Mouse (Mus musculus): ENCODE measurements around the gene Pnrc2. TPM values are rescaled to one million over a fixed set of nuclear protein-coding genes. Genes with fewer than 3 reads are reported as not detected.

The Pnrc2 gene
- polyA plus RNA-seq, 1 experiment from 2014 or later: 195 TPM

GRCm38 (mm10) chr4:135909326-135910066 lies 35.8 kb upstream of the Pnrc2 start:
- no peaks in the 10 kb centered on the region for H3K9me3 ChIP-seq
- H3K4me2 ChIP-seq (replicated peaks): no peak overlapping the region
- H3K4me1 ChIP-seq: peaks cover 10% of the 10 kb centered on the region
- no peak for ATAC-seq (ENCODE audit: low FRiP score, low read depth)
- no peak overlapping the region for H3K9ac ChIP-seq
- no peak overlapping the region for H3K4me3 ChIP-seq
- H3K27ac ChIP-seq: no peak overlapping the region
- H3K36me3 ChIP-seq: no peaks in the 10 kb centered on the region
- H3K27me3 ChIP-seq: no peaks in the 10 kb centered on the region
- 51% methylated on average over 13 of the region's 13 CpGs for WGBS

DNA sequence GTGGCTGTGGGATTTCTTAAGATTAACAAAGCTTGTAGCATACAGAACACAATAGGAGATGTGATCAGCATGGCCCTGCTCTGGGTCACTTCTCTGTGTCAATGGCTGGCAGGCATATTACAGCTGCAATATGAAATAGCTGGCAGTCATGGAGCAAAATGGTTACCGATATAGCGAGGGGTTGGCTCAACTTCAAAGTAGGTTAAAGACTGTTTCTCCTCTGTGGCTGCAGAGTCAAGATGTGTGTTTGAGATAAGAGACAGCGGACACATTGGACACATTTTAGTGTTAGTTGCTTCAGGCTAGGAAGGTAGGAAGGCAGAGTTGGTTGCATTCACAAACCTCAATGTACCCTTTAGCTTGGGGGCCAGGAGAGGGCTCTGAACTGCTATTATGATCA lies 33.0 kb upstream of the Pnrc2 start:
- Histone ChIP-seq H3K4me3 (no peak overlapping the region), H3K9ac (no peak overlapping the region), H3K9me3 (no peaks in the 10 kb centered on the region), H3K36me3 (no peaks in the 10 kb centered on the region), H3K27ac (no peak overlapping the region), H3K4me1 (no peaks in the 10 kb centered on the region), H3K4me2 (replicated peaks) (no peak overlapping the region), H3K27me3 (no peaks in the 10 kb centered on the region)
- 83% methylated on average over 3 of the region's 3 CpGs for WGBS
- no peak for ATAC-seq (ENCODE audit: low FRiP score, low read depth)

DNA sequence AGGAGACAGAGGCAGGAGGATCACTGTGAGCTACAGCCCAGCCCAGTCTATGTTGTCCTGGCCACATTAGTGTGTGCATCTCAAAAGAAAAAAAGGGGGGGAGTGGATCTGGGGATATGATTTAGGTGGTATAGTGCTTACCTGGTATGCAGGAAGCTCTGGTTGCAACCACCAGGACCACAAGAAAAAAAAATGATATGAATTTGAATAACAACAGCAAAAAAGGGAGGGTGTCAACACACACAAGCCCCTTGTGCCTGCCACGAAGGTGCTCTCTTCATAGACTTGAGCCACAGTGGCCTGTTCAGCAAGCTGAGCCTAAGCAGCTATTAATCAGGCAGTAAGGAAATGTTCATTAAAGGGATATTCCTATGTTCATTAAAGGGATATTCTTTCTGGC lies 31.2 kb upstream of the Pnrc2 start:
- no peaks in the 10 kb centered on the region for H3K9me3 ChIP-seq
- no peaks in the 10 kb centered on the region for H3K4me1 ChIP-seq
- H3K9ac ChIP-seq: no peak overlapping the region
- 48% methylated on average over 1 of the region's 1 CpGs for WGBS
- H3K27me3 ChIP-seq: no peaks in the 10 kb centered on the region
- H3K4me2 ChIP-seq (replicated peaks): no peak overlapping the region
- no peak overlapping the region for H3K4me3 ChIP-seq
- no peaks in the 10 kb centered on the region for H3K36me3 ChIP-seq
- H3K27ac ChIP-seq: no peak overlapping the region
- no peak for ATAC-seq (ENCODE audit: low FRiP score, low read depth)

DNA sequence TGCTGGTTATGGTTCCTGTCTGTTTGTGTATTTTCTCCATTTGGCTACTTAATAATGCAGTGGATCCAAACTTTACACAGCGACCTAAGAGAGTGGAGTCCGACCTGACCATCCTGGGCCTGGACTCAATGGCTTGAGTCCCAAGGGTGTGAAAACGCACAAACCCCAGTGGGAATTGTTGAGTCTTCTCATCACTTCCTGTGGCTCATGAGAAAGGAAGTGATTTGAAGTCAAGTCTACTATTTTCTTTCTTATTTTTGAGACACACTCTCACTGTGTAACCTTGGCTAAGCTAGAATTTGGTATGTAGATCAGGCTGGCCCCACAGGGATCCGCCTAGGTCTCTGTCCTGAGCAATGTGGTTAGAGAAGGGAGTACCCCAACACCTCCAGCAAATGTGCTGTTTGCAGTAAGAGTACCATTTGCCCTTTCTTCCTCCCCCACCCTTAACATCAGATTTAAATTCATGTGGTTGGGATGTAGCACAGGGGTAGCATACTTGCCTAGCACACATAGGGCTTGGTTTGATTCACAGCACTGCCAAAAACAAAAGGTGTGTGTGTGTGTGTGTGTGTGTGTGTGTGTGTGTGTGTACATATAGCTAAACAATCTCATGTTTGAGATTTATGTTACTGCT lies 29.1 kb upstream of the Pnrc2 start:
- Histone ChIP-seq H3K4me3 (no peak overlapping the region), H3K27ac (no peak overlapping the region), H3K9ac (no peak overlapping the region), H3K4me1 (no peaks in the 10 kb centered on the region), H3K27me3 (no peaks in the 10 kb centered on the region), H3K4me2 (replicated peaks) (no peak overlapping the region), H3K36me3 (no peaks in the 10 kb centered on the region), H3K9me3 (no peaks in the 10 kb centered on the region)
- WGBS: 83% methylated on average over 4 of the region's 4 CpGs
- no peak for ATAC-seq (ENCODE audit: low FRiP score, low read depth)

DNA sequence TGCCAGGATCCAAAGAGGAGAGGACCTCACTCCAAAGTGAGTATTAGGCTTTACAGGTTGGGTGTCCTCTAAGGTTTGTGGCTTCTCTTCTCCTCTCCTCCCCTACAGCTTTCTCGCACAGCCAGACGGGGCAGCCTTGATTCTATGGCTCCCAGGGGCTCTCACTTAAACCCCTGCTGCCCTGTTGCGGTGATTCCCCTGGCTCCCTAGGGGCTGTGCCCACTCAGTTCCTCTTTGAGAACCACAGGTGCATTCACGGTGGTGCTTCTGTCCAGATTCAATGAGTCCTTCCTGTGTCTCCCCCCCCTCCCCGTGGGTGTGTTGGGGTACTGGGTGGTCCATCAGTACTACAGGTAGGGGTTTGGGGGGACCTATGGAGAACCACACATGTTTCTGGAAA lies 26.4 kb upstream of the Pnrc2 start:
- H3K4me2 ChIP-seq (replicated peaks): no peak overlapping the region
- no peak for ATAC-seq (ENCODE audit: low FRiP score, low read depth)
- H3K36me3 ChIP-seq: no peaks in the 10 kb centered on the region
- no peaks in the 10 kb centered on the region for H3K27me3 ChIP-seq
- H3K4me3 ChIP-seq: no peak overlapping the region
- 69% methylated on average over 5 of the region's 5 CpGs for WGBS
- no peaks in the 10 kb centered on the region for H3K9me3 ChIP-seq
- H3K9ac ChIP-seq: no peak overlapping the region
- no peak overlapping the region for H3K27ac ChIP-seq
- H3K4me1 ChIP-seq: peaks cover 4% of the 10 kb centered on the region; the same call in 1 of the 2 replicates

DNA sequence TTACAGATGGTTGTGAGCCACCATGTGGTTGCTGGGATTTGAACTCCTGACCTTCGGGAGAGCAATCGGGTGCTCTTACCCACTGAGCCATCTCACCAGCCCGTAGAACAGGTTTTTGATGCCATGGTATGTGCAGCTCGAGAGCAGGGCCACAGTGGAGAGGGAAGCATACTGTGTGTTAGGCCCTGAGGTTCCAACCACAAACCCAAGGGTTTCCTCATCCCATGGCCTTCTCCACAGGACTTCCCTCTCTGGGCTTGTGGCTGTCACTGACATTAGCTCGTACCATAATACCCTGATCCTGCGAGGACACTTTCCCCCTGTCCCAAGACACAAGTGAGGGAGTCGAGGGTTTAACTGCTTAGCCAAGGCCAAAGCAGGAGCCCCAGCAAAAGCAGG lies 25.4 kb upstream of the Pnrc2 start:
- H3K4me2 ChIP-seq (replicated peaks): no peak overlapping the region
- no peaks in the 10 kb centered on the region for H3K36me3 ChIP-seq
- ATAC-seq (ENCODE audit: low FRiP score, low read depth): no peak
- H3K4me3 ChIP-seq: no peak overlapping the region
- H3K9ac ChIP-seq: no peak overlapping the region
- H3K27me3 ChIP-seq: no peaks in the 10 kb centered on the region
- 80% methylated on average over 7 of the region's 7 CpGs for WGBS
- H3K27ac ChIP-seq: no peak overlapping the region
- no peaks in the 10 kb centered on the region for H3K9me3 ChIP-seq
- peaks cover 4% of the 10 kb centered on the region; the same call in 1 of the 2 replicates for H3K4me1 ChIP-seq

DNA sequence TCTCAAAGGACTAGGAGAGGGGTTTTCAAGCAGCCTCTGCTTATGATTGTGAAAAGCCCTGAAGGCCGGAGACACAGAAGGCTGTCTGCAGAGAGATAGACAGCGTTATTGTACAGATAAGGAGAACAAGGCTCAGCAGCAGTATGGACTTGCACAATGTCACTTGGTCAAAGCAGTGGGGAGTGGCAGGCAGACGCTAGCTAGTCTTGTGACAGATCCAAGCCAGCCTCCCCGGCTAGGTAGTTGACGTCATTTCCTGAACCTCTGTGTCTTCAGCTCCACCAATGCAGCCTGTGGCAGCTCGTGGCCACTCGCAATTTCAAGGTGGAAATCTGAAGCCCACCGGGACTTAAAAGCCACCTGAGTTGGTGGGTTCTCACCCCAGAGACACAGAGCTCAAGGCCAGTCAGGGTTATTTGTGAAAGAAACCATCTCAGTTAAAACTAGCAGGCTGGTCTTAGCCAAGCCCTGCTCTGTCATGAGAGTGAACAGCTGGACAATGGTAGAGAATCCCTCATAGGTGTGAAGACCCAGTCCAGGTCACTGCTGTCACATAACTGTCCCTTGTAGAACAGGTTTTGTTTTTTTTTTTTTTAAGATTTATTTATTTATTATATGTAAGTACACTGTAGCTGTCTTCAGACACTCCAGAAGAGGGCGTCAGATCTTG lies 24.9 kb upstream of the Pnrc2 start:
- 66% methylated on average over 9 of the region's 9 CpGs for WGBS
- no peaks in the 10 kb centered on the region for H3K9me3 ChIP-seq

GRCm38 (mm10) chr4:135896157-135896556 lies 22.5 kb upstream of the Pnrc2 start:
- Histone ChIP-seq H3K9ac (no peak overlapping the region), H3K4me3 (no peak overlapping the region), H3K4me1 (peaks cover 8% of the 10 kb centered on the region; the same call in 1 of the 2 replicates), H3K27me3 (no peaks in the 10 kb centered on the region), H3K9me3 (no peaks in the 10 kb centered on the region), H3K36me3 (no peaks in the 10 kb centered on the region), H3K4me2 (replicated peaks) (no peak overlapping the region), H3K27ac (no peak overlapping the region)
- ATAC-seq (ENCODE audit: low FRiP score, low read depth): no peak
- WGBS: 65% methylated on average over 6 of the region's 6 CpGs

More for the DNA sequence above, 24.9 kb upstream of the Pnrc2 start:
- H3K4me3 ChIP-seq: no peak overlapping the region
- no peak for ATAC-seq (ENCODE audit: low FRiP score, low read depth)
- no peak overlapping the region for H3K27ac ChIP-seq
- no peak overlapping the region for H3K9ac ChIP-seq
- no peak overlapping the region for H3K4me2 ChIP-seq (replicated peaks)
- H3K27me3 ChIP-seq: no peaks in the 10 kb centered on the region
- H3K4me1 ChIP-seq: peaks cover 4% of the 10 kb centered on the region; the same call in 1 of the 2 replicates
- H3K36me3 ChIP-seq: no peaks in the 10 kb centered on the region

DNA sequence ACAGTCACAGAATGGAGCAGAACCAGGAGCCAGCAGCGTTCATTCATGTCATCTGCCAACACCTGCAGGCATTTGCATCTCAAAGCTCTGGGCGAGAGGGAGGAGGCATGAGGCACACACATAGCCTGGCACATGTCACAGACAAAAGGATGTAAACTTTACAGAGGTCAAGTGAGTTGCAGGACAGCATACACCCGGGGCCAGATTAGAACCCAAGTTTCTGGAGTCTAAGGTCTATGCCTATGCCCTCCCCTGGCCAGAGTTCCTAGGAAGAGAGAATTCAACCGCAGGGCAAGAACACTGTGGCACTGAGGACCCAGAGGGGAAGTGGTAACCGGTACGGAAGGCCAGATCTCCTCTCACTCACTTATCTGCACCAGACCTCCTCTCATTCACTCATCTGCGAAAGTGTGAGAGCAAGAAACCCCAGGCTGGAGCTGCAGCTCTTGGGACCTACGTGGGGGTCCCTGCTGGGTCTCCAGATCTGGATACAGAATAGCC lies 21.5 kb upstream of the Pnrc2 start, which contains the start of gene Cnr2:
Cnr2 (plus strand) TSS at position 324 of the 501 bp plus-strand sequence.
- Histone ChIP-seq H3K4me1 (peaks cover 8% of the 10 kb centered on the region; the same call in 1 of the 2 replicates), H3K27me3 (no peaks in the 10 kb centered on the region), H3K27ac (no peak within 1 kb of the TSS), H3K4me2 (replicated peaks) (no peak within 1 kb of the TSS), H3K9ac (no peak within 1 kb of the TSS; the same call in 1 of the 2 replicates), H3K9me3 (no peaks in the 10 kb centered on the region), H3K36me3 (no peaks in the 10 kb centered on the region), H3K4me3 (no peak within 1 kb of the TSS)
- 51% methylated on average over 8 of the region's 8 CpGs for WGBS
- ATAC-seq (ENCODE audit: low FRiP score, low read depth): no peak

DNA sequence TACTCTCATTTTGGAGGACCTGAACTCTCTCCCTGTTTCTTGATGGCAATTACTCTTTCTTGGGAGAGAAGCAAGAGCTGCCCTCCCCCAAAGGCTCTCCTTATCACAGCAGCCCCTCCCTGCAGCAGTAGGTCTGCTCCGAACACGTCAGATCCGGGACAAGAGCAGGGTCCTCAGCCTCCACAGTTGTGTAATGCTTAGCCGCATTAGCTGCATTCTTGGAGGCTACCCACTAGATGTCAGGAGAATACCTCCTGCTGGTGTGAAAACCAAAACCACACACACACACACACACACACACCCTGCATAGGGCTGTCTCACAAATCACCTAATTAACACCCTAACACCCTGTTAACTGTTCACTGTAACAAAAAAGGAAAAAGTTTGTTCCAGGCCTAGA lies 19.2 kb upstream of the Pnrc2 start:
- H3K27me3 ChIP-seq: no peaks in the 10 kb centered on the region
- no peak overlapping the region for H3K4me2 ChIP-seq (replicated peaks)
- no peaks in the 10 kb centered on the region for H3K36me3 ChIP-seq
- H3K9me3 ChIP-seq: no peaks in the 10 kb centered on the region
- H3K4me3 ChIP-seq: no peak overlapping the region
- H3K9ac ChIP-seq: no peak overlapping the region
- peaks cover 8% of the 10 kb centered on the region; the same call in 1 of the 2 replicates for H3K4me1 ChIP-seq
- ATAC-seq (ENCODE audit: low FRiP score, low read depth): no peak
- WGBS: 26% methylated on average over 4 of the region's 4 CpGs
- H3K27ac ChIP-seq: no peak overlapping the region

GRCm38 (mm10) chr4:135891539-135891938 lies 17.9 kb upstream of the Pnrc2 start:
- Histone ChIP-seq H3K4me2 (replicated peaks) (no peak overlapping the region), H3K27ac (no peak overlapping the region), H3K4me3 (no peak overlapping the region), H3K36me3 (no peaks in the 10 kb centered on the region), H3K4me1 (peaks cover 8% of the 10 kb centered on the region; the same call in 1 of the 2 replicates), H3K9me3 (no peaks in the 10 kb centered on the region), H3K9ac (no peak overlapping the region), H3K27me3 (no peaks in the 10 kb centered on the region)
- WGBS: 78% methylated on average over 2 of the region's 2 CpGs
- no peak for ATAC-seq (ENCODE audit: low FRiP score, low read depth)

DNA sequence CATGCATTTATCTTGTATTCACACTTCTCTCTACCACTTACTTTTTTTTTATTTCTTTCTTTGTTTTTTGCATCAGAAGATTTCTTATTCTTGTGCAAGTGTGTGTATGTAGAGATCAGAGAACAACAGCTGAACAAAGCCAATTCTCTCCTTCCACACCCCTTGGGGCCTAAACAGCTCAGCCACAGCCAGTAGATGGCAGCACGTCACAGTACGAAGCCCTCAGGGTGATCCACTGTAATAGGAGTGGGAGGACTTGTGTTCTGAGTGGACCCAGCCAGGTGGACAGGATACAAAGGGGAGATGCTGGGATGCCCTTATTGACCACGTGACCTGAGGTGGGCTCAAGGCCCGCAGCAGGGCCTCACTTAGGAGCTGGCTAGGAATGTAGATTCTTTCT lies 16.2 kb upstream of the Pnrc2 start:
- no peaks in the 10 kb centered on the region for H3K36me3 ChIP-seq
- 0 out of 2 replicates have a peak, but pooled peaks cover 4% of the 10 kb centered on the region for H3K4me1 ChIP-seq
- WGBS: 7% methylated on average over 4 of the region's 4 CpGs
- no peaks in the 10 kb centered on the region for H3K9me3 ChIP-seq
- no peak for ATAC-seq (ENCODE audit: low FRiP score, low read depth)
- no peak overlapping the region for H3K4me2 ChIP-seq (replicated peaks)
- no peak overlapping the region for H3K27ac ChIP-seq
- no peak overlapping the region for H3K4me3 ChIP-seq
- H3K27me3 ChIP-seq: no peaks in the 10 kb centered on the region
- H3K9ac ChIP-seq: no peak overlapping the region
